Mouse (Mus musculus) spleen, adult 12 weeks (tissue): ENCODE measurements around the gene Sigmar1.
"Not testable (repeated sequence)": the region's sequence is repeated elsewhere in the genome, so short reads cannot be mapped to it uniquely, and the experiment has no call there.

Experiments used
- DNase-seq: peaks from one replicate; pipeline ENCODE4 v3.0.0; 2022; ENCODE audit warnings: low spot score

The Sigmar1 gene

GRCm38 (mm10) chr4:41755338-41756305, at the start of gene Sigmar1:
Gene Sigmar1 (minus strand): TSS chr4:41756157.
- DNase-seq = peak; percentile 81

- DNase-seq = not testable (repeated sequence)
Observed at GRCm38 (mm10) chr4:41783197-41783596, 27.2 kb upstream of the Sigmar1 start.

- not testable (repeated sequence) for DNase-seq
Observed at GRCm38 (mm10) chr4:41782711-41783110, 26.8 kb upstream of the Sigmar1 start.

- DNase-seq = not testable (repeated sequence)
Observed at GRCm38 (mm10) chr4:41781748-41782485, 26.0 kb upstream of the Sigmar1 start.

- not testable (repeated sequence) for DNase-seq
Observed at GRCm38 (mm10) chr4:41781271-41781670, 25.3 kb upstream of the Sigmar1 start.

GRCm38 (mm10) chr4:41775840-41776239, 19.9 kb upstream of the Sigmar1 start:
- not testable (repeated sequence) for DNase-seq

GRCm38 (mm10) chr4:41774506-41774905, 18.5 kb upstream of the Sigmar1 start:
- not testable (repeated sequence) for DNase-seq

GRCm38 (mm10) chr4:41774002-41774401, 18.0 kb upstream of the Sigmar1 start, which contains the start of gene Ccl27a:
Gene Ccl27a (minus strand): TSS chr4:41774247.
- DNase-seq = peak; percentile 72

GRCm38 (mm10) chr4:41773502-41773901, 17.5 kb upstream of the Sigmar1 start:
- peak; percentile 64 for DNase-seq

- DNase-seq = not testable (repeated sequence)
Observed at GRCm38 (mm10) chr4:41772946-41773345, 17.0 kb upstream of the Sigmar1 start.

GRCm38 (mm10) chr4:41767301-41767700, 11.3 kb upstream of the Sigmar1 start:
- DNase-seq = not testable (repeated sequence)

- not testable (repeated sequence) for DNase-seq
Observed at GRCm38 (mm10) chr4:41763176-41763575, 7.2 kb upstream of the Sigmar1 start.

- DNase-seq = not testable (repeated sequence)
Observed at GRCm38 (mm10) chr4:41762688-41763114, 6.7 kb upstream of the Sigmar1 start.

GRCm38 (mm10) chr4:41762099-41762687, 6.2 kb upstream of the Sigmar1 start:
- no peak for DNase-seq

GRCm38 (mm10) chr4:41761680-41762079, 5.7 kb upstream of the Sigmar1 start:
- DNase-seq = no peak

- DNase-seq = no peak
Observed at GRCm38 (mm10) chr4:41760911-41761310, 5.0 kb upstream of the Sigmar1 start.

GRCm38 (mm10) chr4:41760288-41760721, 4.3 kb upstream of the Sigmar1 start:
- DNase-seq = peak; percentile 36

GRCm38 (mm10) chr4:41759656-41760287, 3.8 kb upstream of the Sigmar1 start:
- no peak for DNase-seq

- DNase-seq = no peak
Observed at GRCm38 (mm10) chr4:41759206-41759605, 3.2 kb upstream of the Sigmar1 start.

- no peak for DNase-seq
Observed at GRCm38 (mm10) chr4:41758701-41759100, 2.7 kb upstream of the Sigmar1 start.

- no peak for DNase-seq
Observed at GRCm38 (mm10) chr4:41758021-41758420, 2.1 kb upstream of the Sigmar1 start.

- DNase-seq = no peak
Observed at GRCm38 (mm10) chr4:41757321-41757720, 1.4 kb upstream of the Sigmar1 start.
